Mouse (Mus musculus) lung, embryonic 15.5 days (tissue): Measurements from ENCODE around the gene Hist1h2br. TPM values are rescaled to one million over a fixed set of nuclear protein-coding genes. Genes with fewer than 3 reads are reported as not detected.
A peak's percentile ranks its signal among the peaks of the same experiment; 100 is the strongest.
"Not testable (repeated sequence)": the region's sequence is repeated elsewhere in the genome, so short reads cannot be mapped to it uniquely, and the experiment has no call there.

ENCODE experiments used
- ATAC-seq: fragments of 200-750 bp; cut with Nextera tagmentation; 2 replicates; pipeline ENCODE4 v1.8.0; 2017; ENCODE audit warnings: moderate number of reproducible peaks, borderline replicate concordance; ENCODE audit not compliant: low FRiP score, low TSS enrichment; ENCODE audit errors: extremely low read depth
- H3K27ac ChIP-seq: fragments of 300-500 bp; sonication (generic); 2 replicates; pipeline ENCODE4 v1.5.1; 2015; ENCODE audit warnings: moderate library complexity, mild to moderate bottlenecking, inconsistent platforms
- H3K27me3 ChIP-seq: fragments of 300-500 bp; sonication (generic); 2 replicates; pipeline ENCODE4 v1.6.1; 2015; ENCODE audit warnings: inconsistent platforms
- H3K36me3 ChIP-seq: fragments of 300-500 bp; sonication (generic); 2 replicates; pipeline ENCODE4 v1.6.1; 2015; ENCODE audit warnings: inconsistent platforms
- H3K4me1 ChIP-seq: fragments of 300-500 bp; sonication (generic); 2 replicates; pipeline ENCODE4 v1.6.1; 2015; ENCODE audit warnings: inconsistent platforms
- H3K4me2 ChIP-seq: fragments of 300-500 bp; sonication (generic); 2 replicates; pipeline ENCODE4 v1.6.1; 2015; ENCODE audit warnings: inconsistent platforms, mild to moderate bottlenecking, moderate library complexity
- H3K4me3 ChIP-seq: fragments of 300-500 bp; sonication (generic); 2 replicates; pipeline ENCODE4 v1.5.1; 2015; ENCODE audit warnings: mild to moderate bottlenecking, inconsistent platforms
- H3K9ac ChIP-seq: fragments of 300-500 bp; sonication (generic); 2 replicates; pipeline ENCODE4 v1.6.1; 2015; ENCODE audit warnings: inconsistent platforms
- H3K9me3 ChIP-seq: fragments of 300-500 bp; sonication (generic); 2 replicates; pipeline ENCODE4 v1.6.1; 2016; ENCODE audit warnings: inconsistent platforms
- WGBS: fragments of 180-500 bp; shearing (Covaris S2); methylation state at CpG from one replicate; pipeline ENCODE4 v1.1.7; 2015; 5-methylcytosine and 5-hydroxymethylcytosine counted together
- polyA plus RNA-seq: library from polyadenylated mRNA; unstranded; fragments of >200 nt; fragmentation: Nextera tagmentation; extraction: Ambion mirVana; gene quantifications from 2 replicates; pipeline ENCODE4 v1.2.1, GENCODE M21; 2015

The Hist1h2br gene
- polyA plus RNA-seq, 1 experiment from 2014 or later = 26.7 TPM

DNA sequence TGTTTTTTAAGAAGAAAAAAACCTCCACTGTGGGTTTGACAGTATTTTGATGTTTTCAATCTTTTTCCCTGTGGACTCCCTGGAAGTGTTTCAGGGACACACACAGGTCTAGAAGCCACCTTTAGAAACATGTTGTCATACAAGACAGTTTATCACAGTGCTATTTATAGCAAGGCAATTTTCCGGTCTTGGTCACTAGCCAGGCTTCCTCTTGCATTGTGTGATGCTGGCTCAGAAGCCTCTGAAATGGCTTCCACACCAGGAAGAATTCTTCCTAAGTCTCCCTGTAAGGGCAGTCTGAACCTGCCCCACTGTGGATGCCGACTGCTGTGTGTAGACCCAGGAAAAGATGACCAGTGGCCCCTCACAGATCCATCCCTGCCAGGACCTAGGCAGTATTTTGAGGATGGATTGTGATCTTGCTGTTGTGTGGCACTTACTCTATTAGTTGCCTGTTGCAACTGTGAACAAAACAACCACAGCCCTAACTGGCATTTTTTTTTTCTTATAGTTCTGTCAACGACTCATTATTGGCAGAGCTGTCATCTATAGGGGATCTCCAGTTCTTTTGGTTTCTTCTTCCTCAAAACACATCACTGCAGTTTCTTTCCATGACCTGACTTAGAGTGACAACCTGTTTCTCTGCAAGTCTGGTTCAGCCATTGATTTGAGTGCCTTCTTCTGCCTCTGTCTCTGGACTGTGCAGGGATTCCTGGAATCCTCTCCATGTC, 18.8 kb downstream of the Hist1h2br start:
- Histone ChIP-seq H3K4me3 (no peak overlapping the region), H3K9me3 (no peaks in the 10 kb centered on the region), H3K9ac (no peak overlapping the region), H3K27me3 (no peaks in the 10 kb centered on the region), H3K4me2 (no peak overlapping the region), H3K4me1 (0 out of 2 replicates have a peak, but pooled peaks cover 4% of the 10 kb centered on the region), H3K36me3 (no peaks in the 10 kb centered on the region), H3K27ac (no peak overlapping the region)
- 44% methylated on average over 3 of the region's 3 CpGs for WGBS
- ATAC-seq = no peak

DNA sequence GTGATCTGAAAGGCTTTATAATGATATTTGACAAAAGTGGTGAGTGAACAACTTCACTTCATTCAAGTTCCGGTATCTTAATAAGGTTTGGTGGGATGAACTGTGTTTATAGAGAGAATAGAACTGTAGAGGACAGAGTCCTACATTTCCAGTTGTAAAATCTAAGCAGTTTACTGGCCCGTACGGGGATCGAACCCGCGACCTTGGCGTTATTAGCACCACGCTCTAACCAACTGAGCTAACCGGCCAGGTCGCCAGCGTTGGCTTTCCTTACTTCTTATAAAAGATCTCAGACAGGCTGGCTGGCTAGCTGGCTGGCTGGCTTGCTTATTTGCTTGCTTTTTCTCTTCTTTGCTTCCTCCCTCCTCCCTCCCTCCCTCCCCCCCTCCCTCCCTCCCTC, 21.6 kb downstream of the Hist1h2br start:
- H3K4me2 ChIP-seq = peak overlapping the region; percentile 49
- 0 out of 2 replicates have a peak, but pooled peaks have one; percentile 31 for ATAC-seq
- peak overlapping the region; percentile 40 for H3K4me3 ChIP-seq
- H3K36me3 ChIP-seq = no peaks in the 10 kb centered on the region
- no peaks in the 10 kb centered on the region for H3K9me3 ChIP-seq
- no peaks in the 10 kb centered on the region for H3K27me3 ChIP-seq
- no peak overlapping the region for H3K27ac ChIP-seq
- 2% methylated on average over 11 of the region's 11 CpGs for WGBS
- H3K9ac ChIP-seq = no peak overlapping the region
- H3K4me1 ChIP-seq = 0 out of 2 replicates have a peak, but pooled peaks cover 4% of the 10 kb centered on the region

- 2% methylated on average over 15 of the region's 15 CpGs for WGBS
- ATAC-seq = no peak
- no peaks in the 10 kb centered on the region for H3K9me3 ChIP-seq
- peak overlapping the region; percentile 49 for H3K4me2 ChIP-seq
- no peaks in the 10 kb centered on the region for H3K27me3 ChIP-seq
- no peak overlapping the region for H3K27ac ChIP-seq
- H3K4me1 ChIP-seq = 0 out of 2 replicates have a peak, but pooled peaks cover 4% of the 10 kb centered on the region
- no peaks in the 10 kb centered on the region for H3K36me3 ChIP-seq
- no peak overlapping the region for H3K9ac ChIP-seq
- H3K4me3 ChIP-seq = peak overlapping the region; percentile 40
These were observed 22.2 kb downstream of the Hist1h2br start for GRCm38 (mm10) chr13:21855698-21856162.

DNA sequence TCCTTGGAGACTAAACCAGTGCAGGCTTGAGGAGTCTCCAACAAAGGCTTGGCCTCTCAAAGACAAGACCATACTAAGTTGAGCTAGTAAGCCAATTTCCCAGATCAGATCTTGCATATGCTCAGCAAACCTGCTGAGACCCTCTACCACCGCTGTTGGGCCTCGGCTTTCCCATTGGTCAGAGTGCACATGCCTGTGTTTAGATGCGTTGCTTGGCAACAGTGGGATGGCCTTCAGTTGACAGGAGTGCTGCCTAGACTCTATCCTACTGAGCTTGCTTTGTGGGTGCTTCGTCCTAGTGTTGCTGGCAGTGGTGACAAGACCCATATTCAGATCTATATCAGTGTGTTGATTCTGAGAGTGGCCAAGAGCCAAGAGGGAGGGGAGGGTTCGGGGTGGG, 28.1 kb downstream of the Hist1h2br start:
- 26% methylated on average over 5 of the region's 5 CpGs for WGBS
- no peaks in the 10 kb centered on the region for H3K27me3 ChIP-seq
- no peak overlapping the region for H3K4me3 ChIP-seq
- no peak for ATAC-seq
- H3K36me3 ChIP-seq = no peaks in the 10 kb centered on the region
- no peak overlapping the region for H3K27ac ChIP-seq
- no peaks in the 10 kb centered on the region for H3K9me3 ChIP-seq
- H3K4me1 ChIP-seq = no peaks in the 10 kb centered on the region
- no peak overlapping the region for H3K4me2 ChIP-seq
- no peak overlapping the region for H3K9ac ChIP-seq

DNA sequence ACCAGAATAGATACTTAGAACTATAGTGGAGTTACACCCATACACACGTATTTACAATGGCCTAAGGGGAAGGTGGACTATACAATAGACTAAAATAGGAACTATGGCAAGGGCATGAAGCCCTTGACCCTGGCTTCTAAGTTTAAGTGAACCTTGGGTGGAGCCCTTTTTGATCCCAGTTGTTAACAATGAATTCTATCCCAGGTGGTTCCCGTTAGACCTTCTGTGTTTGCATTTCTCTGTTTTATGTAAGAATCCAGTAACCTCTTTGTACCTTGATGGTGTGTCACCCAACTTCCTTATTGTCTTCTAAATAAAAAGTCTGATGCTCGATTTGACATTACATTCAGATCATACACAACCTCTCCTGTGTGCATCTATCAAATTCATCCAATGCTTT, 32.0 kb downstream of the Hist1h2br start:
- ATAC-seq, H3K4me2 ChIP-seq, H3K36me3 ChIP-seq, H3K9me3 ChIP-seq, H3K27me3 ChIP-seq, H3K9ac ChIP-seq, H3K27ac ChIP-seq, H3K4me3 ChIP-seq, H3K4me1 ChIP-seq: not testable (repeated sequence)
- WGBS = 66% methylated on average over 3 of the region's 3 CpGs

GRCm38 (mm10) chr13:21880735-21881134, 47.2 kb downstream of the Hist1h2br start:
- Histone ChIP-seq H3K27me3 (no peaks in the 10 kb centered on the region), H3K4me1 (no peaks in the 10 kb centered on the region), H3K4me2 (no peak overlapping the region), H3K9ac (no peak overlapping the region), H3K27ac (no peak overlapping the region), H3K9me3 (no peaks in the 10 kb centered on the region), H3K36me3 (no peaks in the 10 kb centered on the region), H3K4me3 (no peak overlapping the region)
- WGBS = 74% methylated on average over 6 of the region's 6 CpGs
- ATAC-seq = no peak

- H3K9ac ChIP-seq = peak overlapping the region; percentile 3
- peak overlapping the region; percentile 47 for H3K4me2 ChIP-seq
- H3K27ac ChIP-seq = no peak overlapping the region
- no peaks in the 10 kb centered on the region for H3K9me3 ChIP-seq
- WGBS = 3% methylated on average over 27 of the region's 27 CpGs
- H3K36me3 ChIP-seq = no peaks in the 10 kb centered on the region
- ATAC-seq = peak; percentile 67; the same call in 1 of the 2 replicates
- peak overlapping the region; percentile 36 for H3K4me3 ChIP-seq
- no peaks in the 10 kb centered on the region for H3K4me1 ChIP-seq
- no peaks in the 10 kb centered on the region for H3K27me3 ChIP-seq
These were observed 48.5 kb downstream of the Hist1h2br start for GRCm38 (mm10) chr13:21881878-21882669.

DNA sequence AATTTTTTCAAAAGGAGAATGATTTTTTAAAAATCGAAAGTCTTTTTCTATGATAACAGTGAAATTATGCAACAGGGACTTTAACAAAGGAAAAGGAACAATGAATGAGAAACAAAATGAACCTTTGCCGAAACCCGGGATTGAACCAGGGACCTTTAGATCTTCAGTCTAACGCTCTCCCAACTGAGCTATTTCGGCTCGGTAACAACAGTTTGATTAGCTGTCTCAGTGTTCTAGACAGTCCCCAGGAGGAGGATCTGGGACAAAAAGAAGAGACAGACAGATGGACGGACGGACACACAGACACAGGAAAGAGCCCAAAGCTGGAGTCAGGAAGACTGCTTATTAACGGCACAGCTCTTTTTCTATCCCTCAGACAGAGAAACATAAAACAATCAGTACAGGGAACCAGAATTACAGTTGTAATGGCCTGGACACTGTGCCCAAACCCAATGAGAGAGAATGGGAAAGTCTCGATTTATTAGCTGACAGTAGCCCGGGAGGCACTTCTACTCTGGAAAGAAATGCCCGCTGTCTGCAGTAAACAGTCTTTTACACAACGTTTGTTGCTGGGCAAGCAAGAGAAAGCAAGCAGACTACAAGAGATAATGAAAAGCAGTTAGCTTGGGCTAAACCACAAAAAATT, 49.3 kb downstream of the Hist1h2br start:
- peak overlapping the region; percentile 36 for H3K4me3 ChIP-seq
- no peaks in the 10 kb centered on the region for H3K27me3 ChIP-seq
- no peaks in the 10 kb centered on the region for H3K4me1 ChIP-seq
- no peaks in the 10 kb centered on the region for H3K9me3 ChIP-seq
- no peak overlapping the region for H3K27ac ChIP-seq
- H3K4me2 ChIP-seq = peak overlapping the region; percentile 47
- peak; percentile 57; the same call in 1 of the 2 replicates for ATAC-seq
- H3K36me3 ChIP-seq = no peaks in the 10 kb centered on the region
- WGBS = under 1% methylated on average over 13 of the region's 13 CpGs
- H3K9ac ChIP-seq = 0 out of 2 replicates have a peak overlapping the region, but pooled peaks have one; percentile 3

DNA sequence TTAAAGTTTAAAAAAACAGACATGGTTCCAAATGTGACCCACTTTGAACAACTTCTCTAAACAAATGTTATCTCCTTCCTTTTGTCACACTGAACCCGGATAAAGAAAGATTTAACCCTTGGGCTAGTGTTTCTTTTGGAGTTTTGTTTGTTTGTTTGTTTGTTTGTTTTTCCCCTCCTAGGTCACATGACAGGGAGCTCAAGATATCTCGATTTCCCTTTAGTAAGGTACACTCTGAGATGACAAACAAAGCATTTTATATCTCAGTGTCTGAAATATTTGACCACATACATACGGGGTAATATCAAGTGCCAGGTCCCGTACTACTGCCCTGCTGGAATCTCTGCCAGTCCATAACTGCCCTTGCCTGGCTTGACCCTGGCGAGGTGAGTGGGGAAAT, 49.9 kb downstream of the Hist1h2br start:
- Histone ChIP-seq H3K36me3 (no peaks in the 10 kb centered on the region), H3K27ac (no peak overlapping the region), H3K4me3 (peak overlapping the region; percentile 36), H3K9ac (no peak overlapping the region), H3K4me2 (peak overlapping the region; percentile 47), H3K4me1 (no peaks in the 10 kb centered on the region), H3K9me3 (no peaks in the 10 kb centered on the region), H3K27me3 (no peaks in the 10 kb centered on the region)
- no peak for ATAC-seq
- 28% methylated on average over 5 of the region's 5 CpGs for WGBS

- Histone ChIP-seq H3K4me1 (no peaks in the 10 kb centered on the region), H3K36me3 (no peaks in the 10 kb centered on the region), H3K4me2 (no peak overlapping the region), H3K9me3 (no peaks in the 10 kb centered on the region), H3K27me3 (no peaks in the 10 kb centered on the region), H3K9ac (no peak overlapping the region), H3K27ac (no peak overlapping the region), H3K4me3 (no peak overlapping the region)
- no peak for ATAC-seq
- 75% methylated on average over 4 of the region's 4 CpGs for WGBS
These were observed 51.0 kb downstream of the Hist1h2br start for GRCm38 (mm10) chr13:21884586-21884985.
